Mouse (Mus musculus) G1E (cell line): ENCODE results near the gene Cend1. TPM values are rescaled to one million over a fixed set of nuclear protein-coding genes. Genes with fewer than 3 reads are reported as not detected.

Experiments
- ATAC-seq: 2 replicates; pipeline ENCODE4 v1.8.0; 2016; ENCODE audit warnings: mild to moderate bottlenecking; ENCODE audit not compliant: insufficient number of reproducible peaks, poor library complexity, low FRiP score, severe bottlenecking; ENCODE audit errors: extremely low read depth
- DNase-seq: peaks from one replicate; pipeline ENCODE4 v3.0.0; 2012; ENCODE audit warnings: low spot score
- H3K27me3 ChIP-seq: 2 replicates; pipeline ENCODE4 v1.6.1; 2012; ENCODE audit warnings: mild to moderate bottlenecking, low read length, inconsistent platforms; ENCODE audit not compliant: insufficient read depth
- H3K36me3 ChIP-seq: replicated peaks from 2 replicates; pipeline ENCODE3; 2012; ENCODE audit warnings: mild to moderate bottlenecking, inconsistent platforms
- H3K4me1 ChIP-seq: 2 replicates; pipeline ENCODE4 v1.6.1; 2012; ENCODE audit warnings: low read depth, low read length, inconsistent platforms, mixed read lengths; ENCODE audit not compliant: insufficient read depth
- H3K4me3 ChIP-seq: 2 replicates; pipeline ENCODE4 v1.5.1; 2012; ENCODE audit warnings: low read depth, mild to moderate bottlenecking, inconsistent platforms, low read length, moderate library complexity, mixed read lengths
- H3K9me3 ChIP-seq: replicated peaks from 2 replicates; pipeline ENCODE4 v1.6.1; 2012; ENCODE audit warnings: inconsistent platforms
- CTCF ChIP-seq: IDR thresholded peaks from 2 replicates; pipeline ENCODE4 v1.5.1; 2012; ENCODE audit warnings: low read depth, low read length, inconsistent platforms, mixed read lengths
- GATA1 ChIP-seq: IDR thresholded peaks from 2 replicates; pipeline ENCODE4 v1.6.1; 2012; ENCODE audit warnings: borderline replicate concordance, low read length, inconsistent platforms, mixed read lengths
- GATA2 ChIP-seq: IDR thresholded peaks from 2 replicates; pipeline ENCODE4 v1.6.1; 2012; ENCODE audit warnings: low read depth, low read length, inconsistent platforms, borderline replicate concordance
- POLR2AphosphoS5 ChIP-seq: IDR thresholded peaks from 2 replicates; pipeline ENCODE4 v1.6.1; 2012; ENCODE audit warnings: low read depth, low read length, inconsistent platforms; ENCODE audit not compliant: insufficient replicate concordance
- TAL1 ChIP-seq: conservative IDR thresholded peaks from 2 replicates; pipeline ENCODE4 v1.6.1; 2012; ENCODE audit warnings: low read depth, low read length, inconsistent platforms, mixed read lengths
- polyA plus RNA-seq: library from polyadenylated mRNA; stranded (reverse); fragments of >175 nt; gene quantifications from 2 replicates; pipeline ENCODE4 v1.2.3, GENCODE M21; 2012
- total RNA-seq, 2 experiments: library from RNA; stranded (forward) in 1 of 2; stranded (reverse) in 1 of 2; fragments of 200-1000 nt in 1 of 2; fragments of >200 nt in 1 of 2; fragmentation: Nextera tagmentation in 1 of 2; gene quantifications; 2 replicates each; pipeline ENCODE4 v1.2.3; 2014 to 2017

Gene Cend1
- total and polyA plus RNA-seq, 3 experiments = not detected

DNA sequence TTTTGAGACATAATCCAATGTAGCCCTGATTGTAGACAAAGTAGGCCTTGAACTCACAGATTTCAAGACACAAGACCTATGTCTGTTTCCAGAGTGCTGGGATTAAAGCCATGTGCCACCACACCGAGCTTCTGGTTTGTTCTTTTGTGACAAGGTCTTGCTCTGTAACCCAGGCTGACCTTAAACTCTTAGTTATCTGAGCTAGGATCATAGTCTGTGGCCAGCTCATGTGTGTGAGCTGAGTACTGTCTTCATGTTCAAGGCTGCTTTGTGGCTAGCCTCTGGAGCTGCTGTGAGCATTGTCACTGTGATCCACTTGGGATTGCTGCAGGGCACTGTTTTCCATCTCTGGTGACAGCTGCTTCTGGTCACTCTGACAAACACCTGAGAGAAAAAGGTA, 33.9 kb downstream of the Cend1 start:
- ATAC-seq = no peak
- peaks cover 53% of the 10 kb centered on the region for H3K4me1 ChIP-seq
- no peak for DNase-seq
- H3K4me3 ChIP-seq = no peak overlapping the region
- no peak for TF ChIP-seq GATA2
- TF ChIP-seq TAL1 = no peak
- no peak for TF ChIP-seq GATA1
- no peak for TF ChIP-seq CTCF
- TF ChIP-seq POLR2AphosphoS5 = no peak
- no peaks in the 10 kb centered on the region for H3K27me3 ChIP-seq
- peaks cover 56% of the 10 kb centered on the region for H3K36me3 ChIP-seq
- H3K9me3 ChIP-seq = no peaks in the 10 kb centered on the region

DNA sequence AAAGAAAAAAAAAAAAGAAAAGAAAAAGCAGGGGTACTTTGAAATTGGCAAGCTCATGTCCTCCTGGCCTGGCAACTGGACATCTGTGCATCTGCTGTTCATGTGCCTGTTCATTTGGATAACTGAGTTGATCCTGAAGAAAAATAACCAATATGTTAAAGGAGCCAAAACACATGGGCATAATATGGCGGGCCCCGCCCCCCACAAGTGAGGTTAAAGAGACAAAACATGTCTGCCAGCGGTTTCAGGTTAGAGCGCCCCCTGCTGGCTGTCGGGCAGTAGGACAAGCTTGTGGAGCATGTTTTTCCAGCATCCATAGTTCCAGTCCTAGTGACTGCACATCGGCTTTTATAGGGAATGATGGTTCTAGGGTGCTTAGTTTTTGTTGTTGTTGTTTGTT, 34.5 kb downstream of the Cend1 start:
- peaks cover 50% of the 10 kb centered on the region for H3K36me3 ChIP-seq
- no peak overlapping the region for H3K4me3 ChIP-seq
- ATAC-seq (no peak), DNase-seq (peak; percentile 24)
- H3K4me1 ChIP-seq = peaks cover 58% of the 10 kb centered on the region
- H3K27me3 ChIP-seq = no peaks in the 10 kb centered on the region
- TF ChIP-seq TAL1 = no peak
- peak; percentile 88 for TF ChIP-seq CTCF
- no peaks in the 10 kb centered on the region for H3K9me3 ChIP-seq

DNA sequence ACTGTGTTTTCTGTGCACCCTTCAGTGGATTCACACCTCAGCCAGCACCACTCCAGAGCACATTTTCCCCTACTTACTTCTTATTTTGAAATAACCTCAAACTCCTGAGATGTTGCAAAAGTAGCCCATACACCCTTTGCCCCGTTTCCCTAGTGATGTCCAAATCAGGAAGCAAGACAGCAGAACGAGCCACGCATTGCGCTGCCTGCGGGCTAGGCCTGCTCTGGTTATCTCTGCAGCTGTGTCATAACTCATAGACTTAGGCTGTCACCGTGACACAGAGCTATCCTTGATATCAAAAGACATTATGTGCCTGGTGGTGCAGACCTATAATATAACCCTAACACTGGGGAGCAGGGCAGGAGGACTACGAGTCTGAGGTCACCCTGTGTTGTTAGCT, 35.1 kb downstream of the Cend1 start:
- Histone ChIP-seq H3K36me3 (peaks cover 44% of the 10 kb centered on the region), H3K4me1 (peaks cover 65% of the 10 kb centered on the region), H3K9me3 (no peaks in the 10 kb centered on the region), H3K27me3 (no peaks in the 10 kb centered on the region), H3K4me3 (peak overlapping the region; percentile 41; the same call in 1 of the 2 replicates)
- TF ChIP-seq GATA1 = no peak
- TF ChIP-seq GATA2 = no peak
- TF ChIP-seq TAL1 = no peak
- peak; percentile 23; the same call in 1 of the 2 replicates for ATAC-seq
- peak; percentile 27 for DNase-seq

DNA sequence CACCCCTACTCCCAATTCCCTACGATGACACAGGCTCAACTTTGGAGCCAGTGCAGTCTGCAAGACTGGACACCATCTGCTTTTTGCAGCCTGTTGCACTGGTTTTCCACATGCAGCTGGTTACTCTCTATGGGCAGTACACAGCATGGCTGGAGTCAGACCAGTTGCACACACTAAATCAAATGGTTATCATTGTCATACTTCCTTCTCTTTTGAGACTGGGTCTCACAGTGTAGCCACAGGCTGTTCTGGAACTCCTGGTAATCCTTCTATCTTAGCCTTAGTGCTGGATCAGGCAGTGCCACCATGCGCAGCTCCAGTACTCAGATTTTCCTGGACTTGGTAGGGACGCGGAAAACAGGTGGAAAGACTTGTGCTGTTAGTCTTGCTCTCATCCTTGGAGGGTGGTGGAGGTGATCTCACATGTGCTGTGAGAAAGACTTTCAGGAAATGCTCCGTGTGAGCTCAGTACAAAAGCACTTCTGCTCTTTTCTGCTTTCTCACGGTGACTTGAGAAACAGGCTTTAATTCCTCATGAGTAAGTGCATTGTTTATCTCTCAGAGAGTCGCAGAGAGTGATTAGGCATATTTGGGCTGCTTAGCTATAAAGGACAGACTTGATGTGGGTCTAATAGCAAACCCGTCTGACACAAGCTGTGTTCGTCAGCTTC, 36.6 kb downstream of the Cend1 start:
- Histone ChIP-seq H3K4me1 (peaks cover 77% of the 10 kb centered on the region), H3K27me3 (no peaks in the 10 kb centered on the region), H3K4me3 (peak overlapping the region; percentile 79), H3K36me3 (peaks cover 30% of the 10 kb centered on the region), H3K9me3 (no peaks in the 10 kb centered on the region)
- DNase-seq = peak; percentile 47
- TF ChIP-seq POLR2AphosphoS5 = no peak
- TF ChIP-seq CTCF = no peak
- TF ChIP-seq TAL1 = no peak
- no peak for TF ChIP-seq GATA2
- no peak for TF ChIP-seq GATA1
- ATAC-seq = peak; percentile 15; the same call in 1 of the 2 replicates

DNA sequence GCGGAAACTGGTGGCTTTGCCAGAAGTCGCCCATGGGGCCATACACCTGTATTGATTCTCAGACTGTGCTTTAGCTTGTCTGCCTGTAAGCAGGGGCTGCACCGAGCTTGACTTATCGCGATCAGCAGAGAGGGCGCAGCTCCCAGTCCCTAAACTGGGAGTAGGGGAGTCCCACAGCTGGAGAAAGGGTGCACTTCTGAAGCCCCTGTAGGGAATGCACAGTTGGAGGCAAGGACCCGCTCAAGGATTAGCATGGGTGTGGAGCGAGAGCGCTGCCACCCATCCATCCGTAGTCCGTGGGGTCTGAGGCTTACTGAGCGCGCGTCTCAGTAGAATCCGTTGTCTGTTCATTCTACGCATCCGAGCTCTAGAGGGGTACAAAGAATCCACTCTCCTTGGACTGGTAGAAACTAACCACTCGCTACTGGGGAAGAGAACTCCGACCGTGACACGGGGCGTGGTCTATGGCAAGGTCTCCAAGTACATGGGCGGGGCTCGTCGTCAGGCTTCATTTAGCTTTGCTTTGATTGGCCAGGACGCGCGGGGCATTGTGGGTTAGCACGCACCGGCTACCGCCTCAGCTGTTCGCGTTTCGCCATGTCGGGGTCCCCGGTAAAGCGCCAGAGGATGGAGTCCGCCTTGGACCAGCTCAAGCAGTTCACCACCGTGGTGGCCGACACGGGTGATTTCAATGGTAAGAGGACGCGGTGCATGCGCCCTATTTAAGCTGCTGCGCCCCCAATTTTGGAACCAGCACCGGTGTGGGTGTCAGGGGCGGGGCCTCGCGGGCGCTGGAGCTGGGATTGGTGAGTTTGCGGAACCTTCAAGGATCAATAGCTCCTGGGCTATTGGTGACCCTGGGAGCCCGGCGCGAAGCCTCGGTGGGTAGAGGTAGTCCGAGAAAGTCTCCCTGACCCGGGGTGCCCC, 37.4 kb downstream of the Cend1 start, which contains the start of gene Taldo1:
Gene Taldo1 (plus strand): TSS at position 575 of the 927 bp plus-strand sequence.
- no peak for TF ChIP-seq CTCF
- no peak for TF ChIP-seq GATA2
- H3K36me3 ChIP-seq = peaks cover 24% of the 10 kb centered on the region
- H3K4me3 ChIP-seq = peak within 1 kb of the TSS; percentile 79
- peak; percentile 54 for ATAC-seq
- DNase-seq = peak; percentile 83
- no peaks in the 10 kb centered on the region for H3K27me3 ChIP-seq
- H3K4me1 ChIP-seq = peaks cover 85% of the 10 kb centered on the region
- no peaks in the 10 kb centered on the region for H3K9me3 ChIP-seq

DNA sequence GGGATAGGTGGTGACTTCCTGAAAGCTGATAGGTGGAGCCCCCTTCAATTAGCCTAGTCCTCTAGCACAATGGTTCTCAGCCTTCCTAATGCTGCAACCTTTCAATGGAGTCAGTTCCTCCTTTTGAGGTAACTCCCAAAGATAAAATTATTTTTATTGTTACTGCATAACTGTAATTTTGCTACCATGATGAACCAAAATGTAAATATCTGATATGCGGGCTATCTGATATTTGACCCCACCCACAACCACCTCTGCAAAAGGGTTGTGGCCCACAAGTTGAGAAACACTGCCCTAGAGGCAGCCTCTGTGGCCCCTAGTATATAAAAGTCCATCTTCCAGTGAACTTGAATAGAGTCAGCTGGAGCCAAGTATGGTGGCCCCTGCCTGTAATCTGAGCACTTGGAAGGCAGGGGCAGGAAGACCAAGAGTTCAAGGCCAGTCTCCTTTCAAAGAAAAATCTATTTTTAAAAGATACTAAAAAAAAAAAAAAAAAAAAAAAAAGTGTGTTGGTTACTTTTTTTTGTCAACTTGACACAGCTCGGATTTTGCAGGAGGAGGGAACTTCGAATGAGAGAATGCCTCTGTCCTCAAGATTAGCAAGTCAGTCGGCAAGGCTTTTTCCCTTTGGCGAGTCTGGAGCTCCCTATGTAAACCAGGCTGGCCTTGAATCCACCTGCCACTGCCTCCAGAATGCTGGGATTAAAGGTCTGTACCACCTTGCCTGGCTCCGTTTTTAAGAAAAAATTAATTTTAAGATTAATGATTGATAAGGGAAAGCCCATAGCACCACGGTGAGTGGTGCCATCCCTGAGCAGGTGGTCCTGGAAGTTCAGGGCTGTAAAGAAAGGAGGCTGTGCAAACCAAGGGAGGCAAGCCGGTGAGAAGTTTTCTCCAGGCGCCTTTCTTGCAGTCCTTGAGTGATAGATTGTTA, 38.7 kb downstream of the Cend1 start:
- H3K4me1 ChIP-seq = peaks cover 85% of the 10 kb centered on the region

More for the DNA sequence above, 38.7 kb downstream of the Cend1 start:
- Histone ChIP-seq H3K9me3 (no peaks in the 10 kb centered on the region), H3K27me3 (no peaks in the 10 kb centered on the region), H3K4me3 (peak overlapping the region; percentile 79; the same call in 1 of the 2 replicates), H3K36me3 (peaks cover 11% of the 10 kb centered on the region)
- no peak for ATAC-seq
- DNase-seq = no peak
- TF ChIP-seq TAL1 (no peak), GATA1 (no peak), CTCF (no peak), GATA2 (no peak)
